In genomic region chr14:98877956-98878355, GRCm38 (mm10) we compare ENCODE assay signal across 17 mouse cellular contexts.
"Had no signal": no experiment of that assay in that cellular context is flagged by ENCODE, and none has a peak within 500 bp of the region (broad histone marks: within the 10 kb centered on the region; RNA-seq: fewer than 3 reads in every experiment).

No protein-coding gene starts in this region.

- H3K9me3 ChIP-seq: liver, embryonic 15.5 days; neural tube, embryonic 12.5 days; stomach, embryonic 15.5 days had no signal

- DNase-seq: kidney, adult 9 months; kidney, postnatal 36 days; layer of hippocampus, adult 9-11 months; layer of hippocampus, postnatal 36 days; lung, adult 2 months; lung, postnatal 36 days; midbrain, embryonic 14.5 days; right cerebral cortex, postnatal 14 days; thymus, adult 2 months; thymus, postnatal 25 days had no signal

- H3K9ac ChIP-seq: limb, embryonic 12.5 days; liver, embryonic 15.5 days; neural tube, embryonic 12.5 days; stomach, embryonic 15.5 days had no signal

- ATAC-seq: lung, postnatal 0 days had no signal

- H3K4me1 ChIP-seq: limb, embryonic 12.5 days; liver, embryonic 15.5 days; neural tube, embryonic 12.5 days; stomach, embryonic 15.5 days had no signal

- H3K36me3 ChIP-seq: limb, embryonic 12.5 days; liver, embryonic 15.5 days; neural tube, embryonic 12.5 days; stomach, embryonic 15.5 days had no signal

- H3K4me3 ChIP-seq: limb, embryonic 12.5 days; liver, embryonic 15.5 days; neural tube, embryonic 12.5 days; stomach, embryonic 15.5 days had no signal

- H3K27ac ChIP-seq: kidney, postnatal 0 days; limb, embryonic 12.5 days; liver, embryonic 15.5 days; neural tube, embryonic 12.5 days; stomach, embryonic 15.5 days had no signal

- H3K4me2 ChIP-seq: limb, embryonic 12.5 days; liver, embryonic 11.5 days; liver, embryonic 15.5 days; neural tube, embryonic 12.5 days; stomach, embryonic 15.5 days had no signal

- H3K27me3 ChIP-seq: limb, embryonic 12.5 days; liver, embryonic 15.5 days; neural tube, embryonic 12.5 days; stomach, embryonic 15.5 days had no signal
